Mouse (Mus musculus) CD8-positive naive resting alpha-beta T cell, adult 2 months (primary cell): ENCODE results near the gene Ubr4.
A peak's percentile ranks its signal among the peaks of the same experiment; 100 is the strongest.

Source experiments
- DNase-seq, 2 experiments: peaks; one replicate each; pipeline ENCODE4 v3.0.0; 2022; ENCODE audit warnings: low read depth in 2 of 2, low spot score in 2 of 2

The Ubr4 gene

DNA sequence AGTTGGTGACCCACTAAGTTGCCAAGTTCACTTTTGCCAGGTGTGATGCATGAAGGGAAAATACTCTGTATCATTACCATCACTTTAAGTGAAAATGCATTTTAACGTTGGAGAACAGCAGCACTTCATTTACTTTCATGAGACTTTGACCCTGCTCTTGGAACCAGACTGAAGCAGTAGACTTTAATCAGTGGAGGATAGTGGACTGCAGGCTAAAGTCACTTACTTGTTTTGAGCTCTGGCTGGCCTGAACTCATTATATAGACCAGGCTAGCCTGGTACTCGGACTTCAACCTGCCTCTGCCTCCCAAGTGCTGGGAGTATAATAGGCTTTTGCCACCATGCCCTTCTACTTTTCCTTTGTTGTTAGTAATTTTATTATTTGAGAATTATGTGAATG, 70.9 kb downstream of the Ubr4 start:
- no peak for DNase-seq

DNA sequence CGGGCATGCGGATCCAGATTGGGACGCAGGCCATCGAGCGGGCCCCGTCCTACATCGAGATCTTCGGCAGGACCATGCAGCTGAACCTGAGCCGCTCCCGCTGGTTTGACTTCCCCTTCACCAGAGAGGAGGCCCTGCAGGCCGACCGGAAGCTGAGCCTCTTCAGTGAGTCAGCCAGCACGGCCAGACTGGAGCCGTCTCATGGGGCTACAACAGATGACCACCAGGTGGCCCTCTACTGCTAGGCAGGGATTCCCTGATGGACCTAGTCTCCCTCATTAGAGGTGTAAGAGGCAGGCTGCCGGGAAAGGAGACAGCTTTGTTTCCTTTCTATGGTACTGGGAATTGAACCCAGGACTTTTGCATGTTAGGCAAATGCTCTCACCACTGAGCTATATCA, 77.8 kb downstream of the Ubr4 start:
- no peak for DNase-seq

DNA sequence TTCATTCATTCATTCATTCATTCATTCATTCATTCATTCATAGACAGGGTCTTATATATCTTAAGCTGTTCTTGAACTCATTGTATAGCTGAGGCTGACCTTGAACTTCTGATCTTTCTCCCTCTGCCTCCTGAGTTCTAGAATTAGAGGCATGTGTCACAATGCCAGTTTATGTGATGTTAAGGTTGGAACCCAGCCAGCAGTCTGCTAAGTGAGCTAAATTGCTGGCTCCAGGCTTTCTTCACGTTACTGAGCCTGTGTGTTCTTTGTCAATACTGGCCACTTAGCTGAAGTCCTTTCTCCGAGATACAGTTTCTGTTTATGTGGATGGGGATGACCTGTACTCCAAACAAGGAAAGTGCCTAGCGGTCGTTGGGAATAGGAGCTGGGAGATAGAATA, 78.5 kb downstream of the Ubr4 start:
- no peak for DNase-seq

DNA sequence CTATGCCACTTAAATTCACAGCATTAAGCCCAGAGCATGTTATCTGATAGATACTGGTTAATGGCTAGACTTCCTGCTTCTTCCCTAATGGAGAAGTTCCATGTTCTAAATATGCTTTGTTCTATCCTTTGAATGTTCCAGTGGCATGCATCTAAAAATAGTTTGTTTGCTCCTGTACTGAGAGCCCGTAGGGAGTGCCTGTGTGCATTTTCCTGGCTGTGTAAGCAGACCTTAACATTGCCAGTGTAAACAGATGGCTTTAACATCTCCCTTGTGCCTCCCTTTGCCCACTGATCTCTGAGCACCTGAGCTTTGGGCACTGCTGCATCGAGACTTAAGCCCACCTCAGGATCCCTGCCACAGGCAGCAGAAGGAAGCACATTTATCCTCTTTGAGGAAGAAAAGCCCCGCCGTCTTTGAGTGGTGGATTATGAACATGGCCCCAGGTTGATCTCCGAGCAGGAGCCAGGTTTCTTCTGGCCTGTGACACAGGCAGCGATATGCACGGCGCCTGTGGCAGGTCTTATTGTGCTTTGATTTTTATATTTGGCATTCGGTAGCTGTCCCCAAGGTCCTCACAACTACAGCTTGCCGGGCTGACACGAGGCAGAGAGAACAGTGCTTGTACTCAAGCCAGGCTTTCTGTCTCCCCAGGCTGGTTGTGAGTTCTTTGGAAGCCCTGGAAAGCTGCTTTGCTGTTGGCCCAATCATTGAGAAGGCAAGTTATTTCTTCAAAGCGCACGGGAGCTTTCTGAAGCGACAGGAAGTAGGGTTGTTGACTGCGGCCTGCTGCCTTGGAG, 80.8 kb downstream of the Ubr4 start:
- DNase-seq = no peak

DNA sequence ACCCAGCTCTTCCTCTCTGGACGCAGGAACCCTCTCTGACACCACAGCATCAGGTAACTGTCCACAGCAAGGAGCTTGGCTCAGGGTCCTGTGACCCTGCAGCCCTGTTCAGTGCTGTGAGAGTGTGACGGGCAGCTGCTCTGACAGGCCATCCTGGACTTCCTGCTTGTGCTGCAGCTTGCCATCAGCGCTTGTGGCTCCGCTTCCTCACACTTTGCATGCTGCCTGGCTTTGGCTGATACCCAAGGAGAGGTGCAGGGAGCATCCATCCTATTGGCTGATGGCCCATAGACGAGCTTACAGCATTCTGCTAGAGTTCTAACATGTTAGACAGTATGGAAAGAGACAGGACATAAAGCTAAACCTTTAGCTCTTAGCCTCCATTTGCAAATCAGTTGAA, 88.8 kb downstream of the Ubr4 start:
- DNase-seq = no peak

DNA sequence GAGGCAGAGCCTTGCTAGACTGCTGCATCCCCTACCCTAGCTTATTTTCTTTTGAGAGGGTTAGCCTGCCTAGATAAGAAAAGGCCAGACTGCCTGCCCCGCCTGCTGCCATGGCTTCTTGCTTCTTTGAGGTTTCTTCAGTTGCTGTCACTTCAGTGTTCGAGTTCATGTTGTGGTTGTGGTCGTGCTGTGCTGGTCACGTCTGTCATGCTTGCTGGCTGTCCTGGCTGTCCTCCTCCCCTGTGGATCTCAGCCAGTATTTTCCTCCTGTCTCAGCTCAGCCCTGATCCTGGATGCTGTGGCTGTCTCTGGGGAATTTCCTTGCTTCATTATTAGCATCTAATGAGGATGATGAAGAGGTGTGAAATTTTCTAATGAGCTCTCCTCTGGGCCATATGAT, 89.4 kb downstream of the Ubr4 start:
- no peak for DNase-seq

DNA sequence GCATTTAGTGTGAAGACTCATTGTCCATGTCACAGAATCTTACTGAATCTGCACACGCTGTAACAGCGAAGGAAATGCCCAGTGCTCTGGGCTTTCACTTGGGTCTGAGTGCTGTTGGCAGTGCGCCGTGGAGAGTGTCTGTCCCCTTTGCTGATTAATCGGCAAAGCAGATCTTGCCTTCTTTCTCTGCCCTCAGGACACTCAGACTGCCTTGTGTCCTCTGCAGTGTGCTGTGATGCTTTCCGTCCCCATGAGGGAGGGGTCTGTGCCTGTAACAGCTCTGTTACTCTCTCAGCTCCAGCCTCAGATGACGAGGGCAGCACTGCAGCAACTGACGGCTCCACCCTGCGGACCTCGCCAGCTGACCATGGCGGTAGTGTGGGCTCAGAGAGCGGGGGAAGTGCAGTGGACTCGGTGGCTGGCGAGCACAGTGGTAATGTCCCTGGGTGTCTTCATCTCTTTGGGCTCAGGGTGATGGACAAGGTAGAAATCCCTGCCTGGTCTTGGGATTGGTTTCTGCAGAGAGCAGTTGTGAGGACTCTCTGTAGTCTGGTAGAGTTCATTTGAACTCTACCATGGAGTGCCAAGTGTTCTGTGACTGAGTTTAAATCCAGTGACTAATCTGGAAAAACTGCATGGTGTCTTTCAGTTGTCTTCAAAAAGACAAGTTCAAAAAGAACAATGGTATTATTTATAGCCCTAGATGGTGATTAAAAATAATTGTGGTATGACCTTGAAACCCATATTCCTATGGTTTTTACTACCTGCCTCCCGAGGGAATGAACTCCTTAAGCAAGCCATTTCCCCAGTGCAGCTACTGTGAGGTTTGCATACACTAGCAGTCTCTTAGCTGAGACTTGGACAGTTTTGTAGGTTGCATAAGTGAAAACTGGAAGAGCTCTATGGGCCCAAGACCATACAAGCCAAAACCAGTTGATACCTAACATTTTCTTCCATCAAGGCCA, 90.3 kb downstream of the Ubr4 start:
- DNase-seq = no peak

DNA sequence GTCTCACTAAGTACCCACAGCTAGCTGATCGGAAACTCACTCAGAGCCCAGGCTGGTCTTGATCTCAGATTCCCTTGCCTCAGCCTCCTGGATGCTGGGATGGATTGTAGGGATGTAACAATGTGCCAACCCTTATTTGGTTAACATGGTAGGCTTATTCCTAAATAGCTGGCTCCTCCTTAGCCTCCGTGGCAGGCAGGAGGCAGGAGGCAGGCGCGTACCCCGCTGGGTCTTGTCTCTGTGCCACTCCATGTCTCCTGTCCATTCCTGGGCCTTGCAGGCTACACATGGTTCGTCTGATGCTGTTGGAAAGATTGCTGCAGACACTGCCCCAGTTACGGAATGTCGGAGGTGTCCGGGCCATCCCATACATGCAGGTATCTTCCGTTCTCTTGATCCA, 91.9 kb downstream of the Ubr4 start:
- no peak for DNase-seq

DNA sequence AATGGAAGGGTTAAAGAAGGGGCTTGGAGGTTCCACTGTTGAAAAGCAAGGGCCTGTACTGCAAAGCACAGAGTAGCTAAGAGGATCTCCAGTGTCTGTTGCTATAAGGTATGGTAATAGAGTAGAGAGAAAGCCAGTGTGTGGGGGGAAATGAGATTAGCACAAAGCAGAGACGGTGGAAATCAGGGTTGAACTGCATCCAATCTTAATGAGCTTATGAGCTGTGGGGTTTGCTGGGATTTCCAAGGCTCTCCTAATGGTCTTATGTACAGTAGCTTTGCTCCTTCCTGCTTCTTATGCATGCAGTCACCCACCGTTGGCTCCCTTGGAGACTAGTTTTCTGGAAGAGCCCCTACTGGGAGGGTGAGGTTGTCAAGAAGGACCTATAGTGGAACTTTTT, 93.8 kb downstream of the Ubr4 start:
- no peak for DNase-seq

DNA sequence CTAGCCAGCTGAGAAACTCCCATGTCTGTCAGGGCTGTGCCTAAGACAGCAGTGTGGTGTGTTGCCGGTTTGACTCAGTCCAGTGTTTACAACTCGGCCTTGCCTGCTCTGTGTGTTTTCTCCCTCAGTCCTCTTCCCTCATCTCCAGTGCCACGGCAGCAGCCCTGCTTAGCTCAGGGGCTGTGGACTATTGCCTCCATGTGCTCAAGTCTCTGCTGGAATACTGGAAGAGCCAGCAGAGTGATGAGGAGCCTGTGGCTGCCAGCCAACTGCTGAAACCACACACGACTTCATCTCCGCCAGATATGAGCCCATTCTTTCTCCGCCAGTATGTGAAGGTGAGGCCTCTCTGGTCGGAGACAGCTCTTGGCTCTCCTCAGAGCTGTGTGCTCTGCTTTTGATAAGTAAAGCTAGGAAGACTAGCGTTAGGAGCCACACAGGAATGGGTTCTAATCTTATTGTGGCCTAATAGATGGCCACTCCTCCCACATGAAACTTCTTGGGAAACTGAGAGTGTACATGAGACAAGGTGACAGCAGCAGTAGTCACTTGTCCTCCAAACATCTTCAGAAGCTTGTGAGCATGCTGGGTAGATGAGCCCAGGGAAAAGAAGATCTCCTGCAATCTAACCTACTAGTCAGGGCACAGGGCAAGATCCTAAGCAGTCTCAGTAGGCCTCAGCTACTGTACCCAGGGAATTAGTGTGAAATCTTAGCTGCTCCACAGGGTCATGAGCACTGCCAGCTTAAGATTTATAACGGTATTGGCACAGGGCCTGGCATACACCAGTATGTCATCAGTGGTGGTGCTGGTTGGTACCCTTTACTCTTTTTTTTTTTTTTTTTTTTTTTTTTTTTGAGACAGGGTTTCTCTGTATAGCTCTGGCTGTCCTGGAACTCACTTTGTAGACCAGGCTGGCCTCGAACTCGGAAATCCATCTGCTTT, 94.6 kb downstream of the Ubr4 start:
- no peak for DNase-seq

DNA sequence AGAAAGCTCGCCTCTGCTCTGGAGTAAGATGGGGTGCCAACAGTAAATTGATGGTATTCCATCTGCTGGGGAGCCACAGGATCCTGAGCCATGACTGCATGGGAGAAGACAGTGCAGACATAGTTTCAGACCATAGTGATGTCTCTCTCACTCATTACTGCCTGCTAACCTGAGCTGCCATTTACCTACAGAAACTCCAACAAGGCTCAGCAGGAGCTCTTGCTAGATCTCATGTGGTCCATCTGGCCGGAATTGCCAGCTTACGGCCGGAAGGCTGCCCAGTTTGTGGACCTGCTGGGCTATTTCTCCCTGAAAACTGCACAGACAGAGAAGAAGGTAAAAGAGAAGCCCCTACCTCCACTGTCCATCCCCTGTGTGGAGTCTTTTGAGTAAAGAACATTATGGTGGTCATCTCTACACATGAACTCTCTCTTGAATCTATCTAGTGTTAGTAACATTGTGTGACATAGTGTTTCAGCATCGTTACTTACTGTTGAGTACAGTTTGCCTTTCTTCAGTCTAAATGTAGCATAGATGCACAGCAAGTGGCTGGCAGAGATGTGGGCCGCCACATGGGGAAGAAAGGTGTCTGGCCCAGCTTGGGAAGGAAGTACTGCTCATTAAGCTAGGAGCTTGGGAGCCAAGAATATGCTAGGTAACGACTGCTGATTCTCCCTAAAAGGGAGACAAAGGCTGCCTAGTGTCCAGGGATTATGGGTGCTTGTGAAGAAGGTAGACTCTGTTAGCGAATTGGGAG, 100.7 kb downstream of the Ubr4 start:
- DNase-seq = no peak

DNA sequence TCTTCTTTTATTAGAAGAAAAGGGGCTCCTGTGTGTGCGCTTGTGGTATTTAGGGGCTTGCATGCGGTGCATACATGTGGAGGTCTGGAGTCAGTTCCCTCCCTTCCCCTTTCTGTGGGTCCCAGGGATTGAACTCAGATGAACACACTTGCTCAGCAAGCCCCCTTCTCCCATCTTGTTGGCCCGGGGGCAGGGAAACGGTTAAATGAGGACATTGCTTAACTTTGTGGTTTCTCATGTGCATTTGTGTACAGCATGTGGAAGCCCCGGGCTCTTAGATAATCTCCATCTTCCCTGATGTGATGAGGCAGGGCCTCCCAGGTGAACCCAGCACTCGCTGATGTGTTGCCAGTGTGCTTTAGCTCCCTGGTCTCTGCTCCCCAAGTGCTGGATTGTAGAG, 101.9 kb downstream of the Ubr4 start:
- DNase-seq = no peak

DNA sequence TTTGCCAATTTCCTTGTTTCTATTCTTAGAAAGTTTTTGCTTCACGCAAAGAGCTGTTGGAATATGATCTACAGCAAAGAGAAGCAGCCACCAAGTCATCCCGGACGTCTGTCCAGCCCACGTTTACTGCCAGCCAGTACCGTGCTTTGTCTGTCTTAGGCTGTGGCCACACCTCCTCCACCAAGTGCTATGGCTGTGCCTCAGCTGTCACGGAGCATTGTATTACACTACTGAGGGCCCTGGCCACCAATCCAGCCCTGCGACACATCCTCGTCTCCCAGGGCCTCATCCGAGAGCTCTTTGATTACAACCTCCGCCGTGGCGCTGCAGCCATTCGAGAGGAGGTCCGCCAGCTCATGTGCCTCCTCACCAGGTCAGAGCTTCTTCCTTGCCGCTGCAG, 107.6 kb downstream of the Ubr4 start:
- no peak for DNase-seq

DNA sequence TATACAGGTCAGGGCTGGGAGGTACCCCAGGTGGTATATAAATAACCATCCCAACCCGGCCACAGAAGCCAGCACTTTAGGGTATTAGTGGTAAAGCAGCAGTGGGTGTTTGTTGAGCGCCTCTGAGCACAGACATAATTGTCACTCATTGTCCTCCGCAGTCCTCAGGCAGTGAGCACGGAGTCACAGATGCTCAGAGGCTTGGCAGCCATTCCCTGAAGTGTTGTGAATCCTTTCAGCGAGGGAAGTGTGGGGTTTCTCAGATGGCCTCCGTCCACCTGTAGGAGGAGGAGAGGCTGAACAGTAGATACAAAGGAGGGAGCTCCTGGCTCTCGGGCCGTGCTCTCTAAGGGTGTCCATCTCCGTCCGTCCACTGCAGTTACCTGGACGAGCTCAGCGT, 111.8 kb downstream of the Ubr4 start:
- no peak for DNase-seq

DNA sequence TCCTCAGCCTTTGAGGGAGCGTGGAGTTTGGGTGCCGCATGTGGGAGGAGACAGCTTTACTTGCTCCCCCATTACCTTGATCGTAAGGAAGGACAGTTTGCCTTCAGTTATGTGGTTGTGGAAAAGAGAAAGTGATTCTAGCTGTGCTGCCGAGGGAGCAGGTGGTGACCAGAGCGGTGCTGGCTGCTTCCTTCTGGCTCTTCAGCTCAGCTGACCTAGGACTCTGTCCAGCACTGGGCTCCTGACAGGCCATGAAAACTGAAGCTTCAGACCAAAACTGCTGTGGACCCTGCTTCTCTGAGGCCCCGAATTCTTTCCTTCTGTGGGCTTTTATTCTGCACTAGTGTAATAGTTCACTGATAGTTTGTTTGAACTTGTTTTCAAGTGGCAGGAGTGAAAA, 114.1 kb downstream of the Ubr4 start:
- DNase-seq = no peak

DNA sequence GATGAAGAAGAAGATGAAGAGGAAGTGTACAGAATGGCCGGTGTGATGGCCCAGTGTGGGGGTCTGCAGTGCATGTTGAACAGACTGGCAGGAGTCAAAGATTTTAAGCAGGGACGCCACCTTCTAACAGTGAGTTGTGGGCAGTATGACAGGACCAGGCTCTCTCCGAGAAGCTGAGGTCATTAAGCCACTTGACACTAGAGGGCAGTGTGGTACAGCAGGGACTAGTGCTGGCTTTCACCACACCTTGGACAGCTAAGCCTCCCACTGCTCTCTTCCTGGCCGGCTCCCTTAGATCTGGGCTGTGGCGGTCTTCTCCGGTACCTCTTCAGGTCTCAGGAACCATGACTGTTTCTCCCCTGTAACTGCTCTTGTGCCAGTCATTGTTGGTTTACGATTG, 117.8 kb downstream of the Ubr4 start:
- peak; percentile 42 to 63 for DNase-seq

DNA sequence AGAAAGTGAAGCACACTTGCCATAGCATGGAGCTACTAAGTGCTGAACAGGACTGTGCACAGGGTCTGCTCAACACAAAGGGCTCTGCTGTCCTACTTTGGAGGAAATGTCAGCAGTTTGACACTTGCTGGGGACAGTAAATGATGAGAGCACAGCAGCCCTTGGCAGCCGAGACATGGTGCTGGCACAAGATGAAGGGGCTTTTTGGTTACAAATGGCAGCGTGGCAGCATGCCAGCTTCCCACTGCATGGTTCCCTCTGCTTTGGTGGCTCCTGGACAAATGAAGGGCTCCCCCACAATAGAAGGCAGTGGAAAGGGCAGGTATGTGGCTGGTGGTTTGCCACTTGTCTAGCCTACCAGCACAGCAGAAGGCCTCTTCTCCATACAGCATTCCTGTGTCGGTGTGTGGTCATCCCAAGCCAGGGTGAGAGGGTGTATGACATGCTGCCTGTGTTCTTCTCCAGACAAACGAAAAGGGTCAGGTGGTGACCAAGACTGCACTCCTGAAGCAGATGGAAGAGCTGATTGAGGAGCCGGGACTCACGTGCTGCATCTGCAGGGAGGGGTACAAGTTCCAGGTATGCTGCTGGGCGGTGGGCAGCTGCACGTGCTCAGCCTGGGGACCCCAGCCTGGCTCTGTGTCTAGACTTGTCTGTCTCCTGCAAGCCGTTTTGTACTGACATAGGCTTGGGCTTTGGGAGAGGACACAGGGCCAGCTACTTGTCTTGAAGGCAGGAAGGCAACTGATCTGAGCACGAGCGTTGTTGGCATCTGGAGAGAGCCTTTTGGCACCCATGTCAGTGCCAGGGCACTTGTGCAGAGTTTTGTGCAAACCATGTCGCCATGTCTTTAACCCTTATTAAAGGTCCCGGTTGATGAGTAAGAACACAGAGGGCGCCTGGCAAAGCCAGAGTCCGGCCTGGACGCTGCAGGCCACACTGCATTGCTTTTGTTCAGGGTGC, 124.5 kb downstream of the Ubr4 start:
- no peak for DNase-seq

DNA sequence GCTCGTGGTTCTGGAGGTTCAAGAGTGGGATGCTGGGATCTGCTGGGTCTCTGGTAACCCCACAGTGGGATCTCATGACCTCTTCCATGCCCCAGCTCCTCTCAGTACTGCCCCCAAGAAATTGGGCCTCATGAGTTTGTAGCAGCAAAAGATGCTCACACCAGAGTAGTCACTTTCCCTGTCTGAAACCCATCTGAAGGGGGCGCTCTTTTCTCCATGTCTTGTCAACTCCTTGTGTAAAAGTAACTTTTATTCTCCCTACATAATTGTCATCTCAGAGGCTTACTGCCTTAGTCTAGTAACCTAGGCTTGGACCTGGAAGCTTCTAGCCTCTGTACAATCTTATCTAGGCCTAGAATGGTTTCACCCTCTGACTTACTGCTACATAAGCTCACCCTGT, 125.6 kb downstream of the Ubr4 start:
- DNase-seq = no peak

DNA sequence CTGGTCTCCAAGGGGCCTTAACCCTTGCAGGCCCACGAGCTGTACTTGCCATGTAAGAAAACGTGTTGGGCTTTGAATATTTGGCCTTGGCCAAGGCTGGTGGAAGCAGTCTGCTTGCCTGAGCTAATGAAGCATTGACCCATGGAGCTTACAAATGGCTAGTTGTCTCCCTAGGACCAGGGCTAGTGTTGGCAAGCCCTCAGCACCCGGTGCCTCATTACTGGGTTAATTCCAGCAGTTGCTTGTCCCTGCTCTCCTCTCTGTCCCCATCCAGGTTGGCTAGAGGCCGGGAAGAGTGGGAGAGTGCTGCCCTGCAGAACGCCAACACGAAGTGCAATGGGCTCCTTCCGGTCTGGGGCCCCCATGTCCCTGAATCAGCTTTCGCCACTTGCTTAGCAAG, 126.8 kb downstream of the Ubr4 start:
- DNase-seq = no peak
